Mouse (Mus musculus): ENCODE measurements around the gene Ddx28. TPM values are rescaled to one million over a fixed set of nuclear protein-coding genes. Genes with fewer than 3 reads are reported as not detected.

Ddx28 gene
- total RNA-seq, 2 experiments from 2014 or later, result 11.1 to 12.6 TPM

DNA sequence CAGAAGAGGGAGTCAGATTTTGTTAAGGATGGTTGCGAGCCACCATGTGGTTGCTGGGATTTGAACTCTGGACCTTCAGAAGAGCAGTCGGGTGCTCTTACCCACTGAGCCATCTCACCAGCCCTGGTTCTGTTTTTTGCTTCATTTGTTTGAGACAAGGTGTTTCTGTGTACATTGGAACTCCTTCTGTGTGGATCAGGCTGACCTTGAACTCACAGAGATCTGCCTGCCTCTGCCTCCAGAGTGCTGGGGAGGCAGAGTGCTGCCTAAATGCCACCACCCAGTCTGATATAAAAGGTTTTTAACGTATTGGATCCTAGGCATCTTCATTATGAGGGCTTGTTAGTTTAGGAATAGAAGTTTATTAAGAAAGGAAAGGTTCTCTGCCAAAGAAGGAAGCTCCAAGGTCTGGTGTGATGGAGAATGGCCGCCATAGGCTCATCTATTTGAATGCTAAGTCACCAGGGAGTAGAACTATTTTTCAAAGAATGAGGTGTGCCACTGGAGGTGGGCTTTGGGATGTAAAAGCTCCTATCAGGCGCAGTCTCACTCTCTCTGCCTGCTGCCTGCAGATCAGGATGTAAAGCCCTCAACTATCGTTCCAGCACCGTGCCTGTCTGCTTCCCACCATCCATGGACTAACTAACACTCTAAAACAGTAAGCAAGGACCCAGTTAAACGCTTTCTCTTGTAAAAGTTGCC, 40.5 kb downstream of the Ddx28 start:
- DNase-seq (ENCODE audit: low spot score in 2 of 2), result no peak

DNA sequence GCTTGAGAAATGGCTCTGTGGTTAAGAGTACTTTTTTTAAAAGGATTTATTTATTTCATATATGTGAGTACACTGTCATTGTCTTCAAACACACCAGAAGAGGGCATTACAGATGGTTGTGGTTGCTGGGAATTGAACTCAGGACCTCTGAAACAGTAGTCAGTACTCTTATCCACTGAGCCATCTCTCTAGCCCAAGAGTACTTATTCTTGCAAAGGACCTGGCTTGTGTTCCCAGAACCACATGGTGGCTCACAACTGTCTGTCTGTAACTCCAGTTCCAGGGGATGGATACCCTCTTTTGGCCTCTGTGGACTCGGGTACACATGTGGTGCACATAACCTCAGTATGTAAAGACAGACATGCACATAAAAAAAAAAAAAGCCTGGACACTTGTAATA, 42.3 kb downstream of the Ddx28 start:
- no peak for DNase-seq (ENCODE audit: low spot score in 2 of 2)

DNA sequence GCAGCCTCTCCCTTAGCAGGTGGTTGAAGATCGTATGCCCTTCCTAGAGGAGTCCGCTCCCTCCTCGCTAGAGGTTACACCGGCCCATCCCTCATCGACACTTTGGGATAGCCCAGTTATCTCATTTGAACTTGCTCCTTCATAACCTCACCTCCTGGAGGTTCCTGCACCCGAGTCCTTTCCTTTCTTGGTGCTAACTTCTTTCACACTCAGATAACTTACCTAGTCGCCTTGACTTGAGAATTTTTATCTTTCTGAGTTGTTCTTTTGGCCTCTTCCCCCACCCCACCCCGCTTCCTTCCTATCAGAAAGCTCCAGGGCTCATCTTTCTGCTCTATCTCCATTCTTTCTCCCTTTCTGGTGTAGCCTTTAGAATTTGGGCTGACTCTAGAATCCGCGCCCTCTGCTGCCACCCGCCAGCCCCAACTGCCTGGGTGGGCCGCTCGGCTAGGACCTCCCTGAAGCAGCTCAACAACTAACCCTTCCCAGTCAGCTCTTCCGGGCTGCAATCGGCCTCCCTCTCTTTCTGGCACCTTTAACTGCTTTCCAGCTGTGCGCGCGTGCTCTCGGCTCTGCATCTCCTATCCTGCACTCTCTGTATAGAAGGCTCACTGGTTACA, 44.9 kb downstream of the Ddx28 start:
- no peak for DNase-seq (ENCODE audit: low spot score in 2 of 2)

DNA sequence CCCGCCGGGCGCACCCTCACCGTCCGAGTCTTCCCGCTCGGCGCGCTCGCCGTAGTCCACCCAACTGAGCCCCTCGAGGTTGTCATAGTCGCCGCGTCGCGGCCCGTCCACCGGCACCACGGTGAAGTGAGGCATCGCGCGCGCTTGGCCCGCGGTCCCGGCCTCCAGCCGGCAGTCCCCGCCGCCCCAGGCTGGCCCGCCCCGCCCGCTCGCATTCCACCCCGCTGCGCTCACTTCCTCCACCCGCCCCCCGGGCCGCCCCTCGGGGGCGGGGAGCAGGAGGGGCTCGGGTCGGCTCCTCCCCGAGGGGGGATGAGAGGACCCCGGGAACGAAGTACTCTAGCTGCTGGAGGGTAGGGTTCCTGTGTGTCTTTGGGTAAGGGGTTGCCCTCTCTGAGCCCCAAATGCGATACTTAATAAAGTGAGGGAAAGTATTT, 45.8 kb downstream of the Ddx28 start, which contains the start of gene Slc12a4:
TSS of gene Slc12a4 (minus strand) at position 193 of the 437 bp plus-strand sequence.
- DNase-seq (ENCODE audit: low spot score in 2 of 2), result peak; percentile 40 to 52

DNA sequence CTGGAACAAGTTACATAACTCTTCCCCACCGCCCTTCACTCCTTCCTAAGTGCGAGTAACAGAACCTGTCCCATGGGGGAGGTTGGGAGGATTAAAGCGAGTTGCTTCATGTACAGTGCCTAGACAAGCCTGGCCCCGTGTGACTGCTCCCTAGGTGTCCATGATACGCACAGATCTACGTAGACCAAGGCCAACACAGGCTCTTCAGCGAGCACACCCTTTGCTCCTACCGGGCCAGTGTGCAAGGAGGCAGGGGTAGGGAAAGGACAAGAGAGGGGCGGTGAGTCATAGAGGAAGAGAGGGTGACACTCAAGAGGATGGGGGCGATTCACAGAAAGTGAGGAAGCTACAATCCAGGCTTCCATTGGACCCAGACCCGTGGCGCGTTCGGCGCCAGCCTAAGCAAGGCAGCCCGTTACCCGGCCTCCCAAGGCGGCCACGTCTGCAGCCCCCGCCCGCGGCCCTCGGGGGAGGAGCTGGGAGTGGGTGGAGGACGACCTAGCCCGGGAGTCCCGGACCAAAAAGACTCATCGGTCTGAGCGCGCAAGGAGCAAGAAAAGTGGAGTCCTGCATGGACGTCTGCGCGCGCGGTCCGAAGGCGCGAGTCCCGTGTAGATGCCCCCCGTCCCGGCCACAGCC, 46.3 kb downstream of the Ddx28 start:
- no peak for DNase-seq (ENCODE audit: low spot score in 2 of 2)

DNA sequence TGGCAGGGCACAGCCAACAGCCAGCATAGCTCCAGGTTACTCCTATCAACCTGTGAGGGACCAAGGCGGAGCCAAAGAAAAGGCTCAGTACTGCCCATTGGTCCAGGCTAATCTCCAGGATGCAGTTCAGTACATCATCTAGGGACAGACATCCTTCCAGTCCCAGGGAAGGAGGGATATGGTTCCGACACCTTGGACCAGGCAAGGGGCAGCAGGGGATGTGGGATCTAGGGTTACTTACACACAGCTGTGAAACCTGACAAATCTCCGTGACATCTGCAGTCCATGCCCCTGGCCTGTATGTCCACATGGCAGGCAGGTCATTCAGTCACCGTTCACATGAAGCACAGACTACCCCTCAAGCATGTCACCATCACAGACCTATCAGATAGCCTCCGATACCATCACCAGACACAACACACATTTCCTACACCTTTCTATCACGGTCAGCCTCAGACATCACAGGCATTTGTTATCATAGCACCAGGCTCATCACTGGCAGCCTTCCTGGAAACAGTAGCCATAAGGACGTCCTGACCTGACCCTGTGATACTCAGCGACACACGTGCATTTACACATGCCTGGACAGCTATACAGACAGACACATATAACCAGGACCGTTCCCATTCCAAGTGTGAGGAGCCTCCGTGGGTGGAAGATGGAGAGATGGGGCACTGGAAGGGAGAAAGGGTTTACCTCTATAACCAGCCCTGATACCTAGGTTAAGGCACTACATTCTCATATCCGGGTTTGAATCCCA, 47.0 kb downstream of the Ddx28 start:
- DNase-seq (ENCODE audit: low spot score in 2 of 2), result no peak

DNA sequence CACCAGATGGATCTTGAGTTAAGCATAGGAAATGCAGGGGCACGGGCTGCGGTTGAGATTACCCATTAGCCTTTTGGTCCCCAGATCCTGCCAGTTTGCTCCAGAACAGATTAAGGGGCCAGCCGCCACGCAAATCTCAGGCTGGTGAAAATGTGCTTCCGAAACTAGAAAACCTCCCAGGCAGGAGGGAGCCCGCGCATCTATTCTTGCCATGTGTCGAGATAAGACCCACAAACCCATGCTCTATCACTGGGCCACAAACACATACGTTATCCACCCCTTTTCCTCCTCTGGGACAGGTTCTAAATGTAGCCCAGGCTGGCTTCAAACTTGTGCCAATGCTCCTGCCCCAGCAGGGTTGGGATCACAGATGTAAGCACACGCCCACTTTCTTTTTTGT, 50.1 kb downstream of the Ddx28 start:
- DNase-seq (ENCODE audit: low spot score in 2 of 2), result no peak

DNA sequence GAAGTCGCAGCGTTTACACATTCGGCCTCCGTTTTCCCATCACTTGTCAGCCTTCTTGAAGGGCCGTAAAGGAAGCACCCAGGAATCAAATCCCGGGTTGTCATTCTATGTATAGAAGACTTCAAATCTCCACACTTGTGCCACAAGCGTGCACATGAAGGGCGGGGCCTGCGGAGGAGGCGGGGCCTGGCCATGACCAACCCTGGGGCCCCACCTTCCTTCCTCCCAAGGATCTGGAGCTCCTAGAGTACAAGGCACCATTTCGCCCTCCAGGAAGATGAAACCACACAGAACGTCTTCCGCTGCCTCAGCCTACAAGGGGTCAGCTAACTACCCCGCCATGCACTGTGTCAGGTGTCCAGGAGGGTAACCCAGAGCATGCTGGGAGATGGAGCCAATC, 50.6 kb downstream of the Ddx28 start:
- DNase-seq (ENCODE audit: low spot score in 2 of 2), result no peak

Other genes with a start within 250 kb of the Ddx28 start
- gene Ranbp10, start 184.5 kb downstream of the Ddx28 start, total RNA-seq (2021), result 10 to 100 TPM; 25.5 to 26.0 TPM
- under 1 TPM; 0.24 to 0.85 TPM for gene Tsnaxip1, start 184.2 kb downstream of the Ddx28 start, total RNA-seq (2021)
- gene Cenpt, start 158.6 kb downstream of the Ddx28 start, total RNA-seq (2021), result 10 to 100 TPM; 18.8 to 19.5 TPM
- 10 to 100 TPM; 34.5 to 36.1 TPM for gene Thap11, start 156.8 kb downstream of the Ddx28 start, total RNA-seq (2021)
- gene Nutf2, start 151.3 kb downstream of the Ddx28 start, total RNA-seq (2021), result 10 to 100 TPM; 36.5 to 45.5 TPM
- 10 to 100 TPM; 57.2 to 66.0 TPM for gene Edc4, start 131.0 kb downstream of the Ddx28 start, total RNA-seq (2021)
- 1 to 10 TPM; 1.1 to 2.1 TPM for gene Nrn1l, start 118.3 kb downstream of the Ddx28 start, total RNA-seq (2021)
- 1 to 10 TPM; 7.2 to 9.0 TPM for gene Pskh1, start 111.4 kb downstream of the Ddx28 start, total RNA-seq (2021)
- gene Ctrl, start 78.0 kb downstream of the Ddx28 start, total RNA-seq (2021), result 1 to 10 TPM; 1.2 to 1.3 TPM
- gene Psmb10, start 73.4 kb downstream of the Ddx28 start, total RNA-seq (2021), result 10 to 100 TPM; 62.8 to 71.5 TPM
- 10 to 100 TPM; 46.9 to 52.8 TPM for gene Lcat, start 68.5 kb downstream of the Ddx28 start, total RNA-seq (2021)
- gene Slc12a4, start 45.8 kb downstream of the Ddx28 start, total RNA-seq (2021), result 10 to 100 TPM; 28.1 to 35.8 TPM
- not detected for gene Dpep3, start 32.5 kb downstream of the Ddx28 start, total RNA-seq (2021)
- 10 to 100 TPM; 17.2 to 19.5 TPM for gene Dus2, start 20.5 kb downstream of the Ddx28 start, total RNA-seq (2021)
- not detected for gene Dpep2nb, start 5.9 kb downstream of the Ddx28 start, total RNA-seq (2021)
- 10 to 100 TPM in 1 of 2 experiments, 1 to 10 TPM in 1; 9.9 to 11.6 TPM for gene Nfatc3, start 47.0 kb upstream of the Ddx28 start, total RNA-seq (2021)
- gene Esrp2, start 125.1 kb upstream of the Ddx28 start, total RNA-seq (2021), result not detected
- 10 to 100 TPM; 18.5 to 19.4 TPM for gene Pla2g15, start 138.5 kb upstream of the Ddx28 start, total RNA-seq (2021)
- gene Slc7a6, start 157.0 kb upstream of the Ddx28 start, total RNA-seq (2021), result 10 to 100 TPM; 25.7 to 26.3 TPM
- gene Slc7a6os, start 199.1 kb upstream of the Ddx28 start, total RNA-seq (2021), result 10 to 100 TPM; 26.6 to 28.3 TPM
- gene Prmt7, start 199.1 kb upstream of the Ddx28 start, total RNA-seq (2021), result 10 to 100 TPM; 32.1 to 34.3 TPM